Mouse (Mus musculus) bone marrow macrophage, adult 2 months (primary cell): ENCODE measurements around the gene Fancg. TPM values are rescaled to one million over a fixed set of nuclear protein-coding genes. Genes with fewer than 3 reads are reported as not detected.

Source experiments
- H3K27ac ChIP-seq: 2 replicates; pipeline ENCODE4 v1.5.1; 2012; ENCODE audit warnings: low read depth, low read length; ENCODE audit not compliant: insufficient read depth
- H3K4me1 ChIP-seq: 2 replicates; pipeline ENCODE4 v1.6.1; 2012; ENCODE audit warnings: low read length; ENCODE audit not compliant: control insufficient read depth, insufficient read depth
- H3K4me3 ChIP-seq: 2 replicates; pipeline ENCODE4 v1.5.1; 2012; ENCODE audit warnings: mild to moderate bottlenecking, low read length, moderate library complexity; ENCODE audit not compliant: insufficient read depth
- CTCF ChIP-seq: IDR thresholded peaks from 2 replicates; pipeline ENCODE4 v1.5.1; 2012; ENCODE audit warnings: low read depth, mild to moderate bottlenecking, low read length, moderate library complexity
- POLR2A ChIP-seq: IDR thresholded peaks from 2 replicates; pipeline ENCODE4 v1.6.1; 2012; ENCODE audit warnings: mild to moderate bottlenecking, low read depth, low read length, borderline replicate concordance
- polyA plus RNA-seq: library from polyadenylated mRNA; stranded (reverse); fragments of >200 nt; gene quantifications from 2 replicates; pipeline ENCODE4 v1.2.4, GENCODE M21; 2012; ENCODE audit not compliant: missing spikeins, insufficient read depth, insufficient read length

The Fancg gene
- 13.3 and 23.9 TPM in 2 replicates for polyA plus RNA-seq

DNA sequence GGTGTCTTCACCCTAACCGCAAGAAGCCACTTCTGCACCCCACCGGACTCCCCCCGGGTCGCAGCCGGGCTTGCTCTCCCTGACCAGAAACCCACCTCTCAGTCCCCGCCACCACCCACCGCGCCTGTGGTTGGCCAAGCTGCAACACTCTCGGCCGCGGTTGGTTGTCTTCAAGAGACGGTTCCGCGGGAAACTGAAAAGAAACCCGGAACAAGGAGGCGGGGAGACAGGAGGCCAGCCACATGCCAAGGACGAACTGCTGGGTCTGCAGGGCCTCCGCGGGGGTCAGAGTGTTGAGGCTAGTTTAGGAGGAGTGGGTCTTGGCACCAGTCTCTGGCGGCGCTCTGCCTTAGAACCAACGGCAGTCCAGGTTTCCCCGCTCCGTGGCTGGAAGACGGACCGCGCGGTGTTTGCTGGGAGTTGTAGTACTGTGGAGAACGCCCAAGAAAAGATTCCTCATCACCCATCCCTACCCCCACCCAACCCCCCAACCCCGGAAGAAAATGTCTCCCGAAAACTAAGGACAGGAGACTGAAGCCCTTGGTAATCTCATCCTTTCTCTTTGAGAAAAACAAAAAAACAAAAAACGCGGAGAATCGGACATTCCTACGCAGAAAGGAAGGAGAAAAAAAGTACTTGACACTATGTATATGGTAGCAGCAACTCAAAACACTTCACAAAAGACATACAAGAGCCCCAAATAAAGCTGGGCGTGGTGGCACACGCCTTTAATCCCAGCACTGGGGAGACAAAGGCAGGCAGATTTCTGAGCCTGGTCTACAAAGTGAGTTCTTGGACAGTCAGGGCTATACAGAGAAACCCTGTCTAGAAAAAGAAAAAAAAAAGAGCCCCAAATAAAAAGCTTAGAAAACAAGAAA is at the start of gene Fancg:
TSS of gene Fancg (minus strand) at position 346 of the 878 bp plus-strand sequence.
- Histone ChIP-seq H3K4me1 (peaks cover 7% of the 10 kb centered on the region; the same call in 1 of the 2 replicates), H3K27ac (peak within 1 kb of the TSS; percentile 59), H3K4me3 (peak within 1 kb of the TSS; percentile 93)
- no peak for TF ChIP-seq POLR2A

DNA sequence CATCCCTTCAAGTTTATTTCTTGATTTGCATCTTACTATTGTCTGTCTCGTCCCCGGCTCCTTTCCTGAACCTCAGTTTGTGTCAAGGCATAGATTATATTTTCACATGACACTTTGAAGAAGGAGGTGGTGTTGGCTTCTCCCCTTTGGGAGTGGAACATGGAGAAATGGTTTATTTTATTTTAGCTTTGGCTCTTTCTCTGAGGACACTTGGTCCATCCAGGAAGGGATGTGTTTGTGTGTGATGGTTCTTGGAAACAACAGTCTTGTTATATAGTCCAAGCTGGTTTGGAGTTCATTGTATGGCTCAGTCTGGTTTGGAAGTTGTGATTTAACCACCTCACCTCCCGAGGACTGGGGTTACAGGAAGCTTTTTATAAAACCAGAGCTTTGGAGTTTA is 49.4 kb upstream of the Fancg start:
- Histone ChIP-seq H3K27ac (no peak overlapping the region), H3K4me1 (no peaks in the 10 kb centered on the region), H3K4me3 (peak overlapping the region; percentile 60)
- no peak for TF ChIP-seq CTCF
- no peak for TF ChIP-seq POLR2A

DNA sequence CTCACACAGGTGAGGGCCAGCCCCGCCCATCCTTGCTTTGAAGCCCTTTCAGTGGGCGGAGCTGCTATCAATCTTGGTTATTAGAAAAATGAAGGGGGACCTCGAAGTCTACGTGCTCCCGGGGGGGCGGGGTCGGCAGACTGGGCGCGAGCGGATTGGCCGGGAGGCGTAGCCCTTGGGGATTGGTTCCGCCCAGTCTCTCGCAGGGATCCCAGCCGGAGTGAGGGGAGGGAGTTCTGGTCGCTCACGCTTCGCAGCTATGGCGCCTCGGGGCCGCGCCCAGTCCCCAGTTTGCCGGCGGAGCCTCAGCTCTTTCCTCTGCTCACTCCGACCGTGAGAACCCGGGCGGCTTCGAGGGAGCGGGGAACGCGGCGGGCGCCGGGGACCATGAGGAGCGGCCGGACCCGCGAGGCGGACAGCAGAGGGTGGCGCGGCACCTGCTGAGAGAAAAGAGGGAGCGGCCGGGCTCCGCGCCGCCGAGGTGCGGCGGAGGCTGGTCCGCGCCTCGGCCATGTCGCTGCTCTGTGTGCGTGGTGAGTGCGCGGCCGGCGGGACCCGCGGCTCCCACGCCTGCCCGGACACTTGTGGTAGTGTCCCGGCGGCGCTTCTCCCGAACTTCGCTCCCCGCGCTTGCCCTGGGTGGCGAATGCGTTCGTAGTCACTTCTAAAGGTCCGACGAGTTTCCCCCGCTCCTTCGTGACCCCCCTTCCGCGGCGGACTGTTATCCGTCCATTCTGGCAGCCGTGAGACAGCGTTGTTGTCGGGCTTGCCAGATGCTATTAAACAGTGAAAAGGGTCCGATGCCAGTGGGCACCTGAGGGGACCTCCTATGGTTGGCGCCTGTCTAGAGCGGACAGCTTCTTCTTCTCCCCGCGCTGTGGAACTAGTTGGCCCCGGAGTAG is 48.7 kb upstream of the Fancg start, which contains the start of gene Unc13b:
TSS of gene Unc13b (plus strand) at position 201 of the 902 bp plus-strand sequence.
- peak within 1 kb of the TSS; percentile 60 for H3K4me3 ChIP-seq
- H3K4me1 ChIP-seq = no peaks in the 10 kb centered on the region
- H3K27ac ChIP-seq = no peak within 1 kb of the TSS
- no peak for TF ChIP-seq CTCF
- no peak for TF ChIP-seq POLR2A

DNA sequence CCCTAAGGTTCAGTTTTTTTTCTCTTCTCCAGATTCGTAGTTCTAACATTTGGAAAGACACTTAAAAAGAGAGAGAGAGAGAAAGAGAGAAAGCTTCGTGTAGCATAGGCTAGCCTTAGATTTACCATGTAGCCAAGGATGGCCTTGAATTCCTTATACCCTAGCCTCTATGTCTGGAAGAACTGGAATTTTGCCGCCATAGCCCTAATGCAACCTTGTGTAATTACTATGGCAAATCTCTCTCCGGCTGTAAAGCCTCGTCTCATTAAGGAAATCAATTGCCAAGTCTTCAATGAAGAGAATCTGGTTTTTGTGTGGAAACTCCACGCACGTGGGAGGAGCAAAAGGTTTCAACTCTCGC is 48.1 kb upstream of the Fancg start:
- Histone ChIP-seq H3K4me3 (peak overlapping the region; percentile 60), H3K27ac (no peak overlapping the region), H3K4me1 (no peaks in the 10 kb centered on the region)
- TF ChIP-seq POLR2A (no peak), CTCF (no peak)

DNA sequence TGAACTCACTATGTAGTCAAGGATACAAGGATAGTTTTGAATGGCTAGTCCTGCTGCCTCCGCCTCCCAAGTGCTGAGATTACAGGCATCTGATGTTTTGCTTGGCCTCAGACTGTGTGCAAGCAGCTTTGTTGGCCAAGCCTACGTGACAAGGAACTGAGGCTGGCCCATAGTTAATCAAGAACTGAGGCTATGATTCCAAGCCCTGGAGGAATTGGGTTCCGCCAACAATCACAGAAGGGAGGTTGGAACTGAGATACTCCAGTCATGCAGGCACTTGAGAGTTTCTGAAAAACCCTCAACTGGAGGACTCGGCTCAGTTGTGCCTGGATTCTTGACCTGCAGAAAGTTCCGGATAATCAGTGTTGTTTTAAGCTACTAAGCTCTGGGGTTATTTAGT is 47.3 kb upstream of the Fancg start:
- no peak for TF ChIP-seq CTCF
- TF ChIP-seq POLR2A = no peak
- no peak overlapping the region for H3K27ac ChIP-seq
- H3K4me3 ChIP-seq = no peak overlapping the region
- H3K4me1 ChIP-seq = no peaks in the 10 kb centered on the region

DNA sequence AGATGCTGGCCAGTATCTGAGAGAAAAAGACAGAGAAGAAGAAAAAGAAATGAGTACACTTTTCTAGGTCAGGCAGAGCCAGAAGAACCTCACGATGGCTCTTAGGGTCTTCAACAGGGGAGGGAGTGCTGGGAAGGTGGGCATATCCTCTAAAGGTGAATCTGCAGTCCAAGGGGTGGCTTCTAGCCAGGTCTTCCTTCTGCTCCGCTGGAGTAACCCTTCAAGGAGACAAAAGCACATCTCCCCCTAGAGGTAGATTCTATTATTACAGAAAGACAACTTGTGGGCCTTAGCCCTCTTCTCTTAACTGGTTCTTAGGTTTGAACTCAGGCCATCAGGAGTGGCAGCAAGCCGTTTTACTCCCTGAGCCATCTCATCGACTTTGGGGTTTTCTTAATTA is 42.3 kb upstream of the Fancg start:
- no peak overlapping the region for H3K27ac ChIP-seq
- H3K4me1 ChIP-seq = no peaks in the 10 kb centered on the region
- TF ChIP-seq CTCF (0 out of 2 replicates have a peak, but pooled peaks have one; percentile 22), POLR2A (no peak)
- no peak overlapping the region for H3K4me3 ChIP-seq

DNA sequence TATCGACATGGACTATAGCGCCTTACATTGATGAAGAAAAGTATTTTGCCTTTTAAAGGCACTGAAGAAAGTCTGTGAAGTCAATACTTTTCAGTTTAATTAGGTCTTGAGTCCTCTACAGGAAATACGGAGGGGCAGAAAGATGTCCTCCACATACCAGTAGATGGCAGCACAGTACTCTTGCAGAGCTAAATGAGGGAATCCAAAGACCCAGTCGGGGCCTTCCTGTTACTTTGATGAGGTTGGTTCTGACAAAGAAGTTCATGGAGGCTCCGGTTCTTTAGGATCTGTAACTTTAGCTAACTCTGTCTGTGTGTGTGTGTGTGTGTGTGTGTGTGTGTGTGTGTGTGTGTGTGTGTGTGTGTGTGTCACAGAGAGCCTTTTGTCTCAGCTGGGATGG is 36.9 kb upstream of the Fancg start:
- H3K4me3 ChIP-seq = no peak overlapping the region
- TF ChIP-seq CTCF (no peak), POLR2A (no peak)
- H3K4me1 ChIP-seq = peaks cover 25% of the 10 kb centered on the region
- H3K27ac ChIP-seq = no peak overlapping the region

DNA sequence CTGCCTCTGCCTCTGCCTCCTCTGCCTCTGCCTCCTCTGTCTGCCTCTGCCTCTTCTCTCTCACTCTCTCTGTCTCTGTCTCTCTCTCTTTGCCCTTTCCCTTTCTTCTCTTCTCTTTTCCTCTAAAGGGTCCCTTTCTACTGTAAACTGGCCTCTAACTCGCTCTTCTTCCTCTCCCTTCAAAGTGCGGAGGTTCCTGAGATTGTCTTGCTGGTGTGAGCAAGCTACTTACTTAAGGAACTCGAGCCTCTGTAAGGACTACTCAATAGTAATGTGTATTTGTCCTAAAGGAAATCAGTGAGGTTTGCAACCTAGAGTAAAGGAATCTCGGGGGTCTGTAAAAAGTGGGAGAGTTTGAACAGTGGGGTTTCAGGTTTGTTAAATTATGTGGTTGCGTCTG is 36.3 kb upstream of the Fancg start:
- peaks cover 28% of the 10 kb centered on the region for H3K4me1 ChIP-seq
- TF ChIP-seq CTCF (no peak), POLR2A (no peak)
- H3K27ac ChIP-seq = no peak overlapping the region
- H3K4me3 ChIP-seq = peak overlapping the region; percentile 92

DNA sequence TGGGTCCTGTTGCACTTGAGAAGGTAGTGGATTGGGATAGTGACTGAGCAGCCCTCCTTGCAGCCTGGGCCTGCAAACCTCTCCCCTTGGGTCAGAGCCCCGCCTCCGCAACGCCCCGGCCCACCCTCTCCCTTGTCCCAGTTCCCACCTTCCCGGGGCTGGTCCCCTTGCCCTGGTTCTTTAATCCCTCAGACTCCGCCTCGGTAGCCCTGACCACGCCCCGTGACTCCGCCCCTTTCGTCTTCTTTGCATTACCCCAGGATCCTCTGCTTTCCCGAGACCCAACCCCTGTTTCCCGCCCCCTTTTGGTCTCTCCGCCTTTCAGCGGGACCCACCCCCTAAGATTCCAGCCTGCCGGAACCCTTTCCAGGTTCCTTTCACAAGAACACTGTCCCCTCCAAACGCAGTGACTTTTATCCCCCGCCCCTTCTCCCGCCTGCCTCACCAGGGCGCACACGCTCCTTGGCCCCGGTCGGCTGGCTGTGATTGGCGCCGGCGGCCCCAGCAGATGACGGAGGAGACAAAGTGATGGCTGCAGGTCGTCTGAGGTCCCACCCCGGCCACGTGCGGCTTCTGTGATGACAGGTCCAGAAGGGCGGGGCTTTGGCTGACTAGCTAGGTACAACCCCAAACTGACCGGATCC is 35.5 kb upstream of the Fancg start, which contains the start of gene Fam214b:
TSS of gene Fam214b (minus strand) at position 562 of the 644 bp plus-strand sequence.
- Histone ChIP-seq H3K4me3 (peak within 1 kb of the TSS; percentile 92), H3K27ac (peak within 1 kb of the TSS; percentile 94), H3K4me1 (peaks cover 34% of the 10 kb centered on the region)
- no peak for TF ChIP-seq CTCF

DNA sequence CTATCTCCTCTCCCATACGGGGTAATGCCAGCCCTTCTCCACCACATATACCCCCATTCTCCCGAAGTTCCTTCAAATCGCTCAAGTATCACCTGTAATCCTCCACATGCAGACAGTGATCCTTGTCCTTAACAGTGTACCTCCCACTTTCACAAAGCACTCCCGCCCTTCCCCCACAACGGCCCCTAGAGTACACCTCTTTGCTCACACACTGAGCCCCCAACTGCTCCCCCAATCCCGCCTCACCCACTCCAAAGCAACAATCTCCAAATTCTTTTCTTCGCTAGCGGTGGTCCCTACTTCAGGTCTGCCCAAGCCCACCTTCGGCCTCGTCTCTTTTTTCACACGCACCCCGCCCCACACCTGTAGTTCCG is 35.0 kb upstream of the Fancg start:
- peak overlapping the region; percentile 74 for H3K4me3 ChIP-seq
- peaks cover 38% of the 10 kb centered on the region for H3K4me1 ChIP-seq
- peak overlapping the region; percentile 94 for H3K27ac ChIP-seq
- no peak for TF ChIP-seq CTCF
- TF ChIP-seq POLR2A = no peak
